Mouse (Mus musculus): ENCODE results near the gene Oser1. TPM values are rescaled to one million over a fixed set of nuclear protein-coding genes. Genes with fewer than 3 reads are reported as not detected.

Oser1 gene
- polyA plus RNA-seq, 1 experiment from 2014 or later, result 77.3 TPM

DNA sequence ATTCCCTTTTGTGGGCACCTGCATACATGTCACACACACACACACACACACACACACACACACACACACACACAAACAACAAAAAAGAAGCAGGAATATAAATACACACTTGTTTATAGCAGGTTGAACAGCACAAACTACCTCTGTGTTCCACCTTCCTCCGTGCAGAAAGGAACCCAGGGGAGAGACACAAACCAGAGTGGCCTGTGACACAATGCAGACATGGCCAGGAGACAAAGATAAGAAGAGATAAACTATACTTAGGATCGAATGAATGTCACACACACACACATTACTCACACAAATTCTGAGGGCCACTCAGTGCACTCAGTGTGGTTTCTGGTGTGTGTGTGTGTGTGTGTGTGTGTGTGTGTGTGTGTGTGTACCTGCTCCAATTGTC lies 65.2 kb downstream of the Oser1 start:
- Histone ChIP-seq H3K27ac (ENCODE audit: low read length) (no peak overlapping the region), H3K36me3 (ENCODE audit: control insufficient read depth, insufficient read depth) (no peaks in the 10 kb centered on the region), H3K9me3 (ENCODE audit: control insufficient read depth, low read length) (no peaks in the 10 kb centered on the region), H3K4me1 (replicated peaks; ENCODE audit: control insufficient read depth, insufficient read depth, low read length) (no peaks in the 10 kb centered on the region), H3K27me3 (replicated peaks; ENCODE audit: control insufficient read depth, insufficient read depth, low read length) (no peaks in the 10 kb centered on the region), H3K4me2 (ENCODE audit: low read length) (no peak overlapping the region), H3K9ac (replicated peaks; ENCODE audit: low read depth, low read length) (no peak overlapping the region), H3K4me3 (replicated peaks; ENCODE audit: low read length) (no peak overlapping the region)
- 78% methylated on average over 2 of the region's 2 CpGs for WGBS
- no peak for ATAC-seq

DNA sequence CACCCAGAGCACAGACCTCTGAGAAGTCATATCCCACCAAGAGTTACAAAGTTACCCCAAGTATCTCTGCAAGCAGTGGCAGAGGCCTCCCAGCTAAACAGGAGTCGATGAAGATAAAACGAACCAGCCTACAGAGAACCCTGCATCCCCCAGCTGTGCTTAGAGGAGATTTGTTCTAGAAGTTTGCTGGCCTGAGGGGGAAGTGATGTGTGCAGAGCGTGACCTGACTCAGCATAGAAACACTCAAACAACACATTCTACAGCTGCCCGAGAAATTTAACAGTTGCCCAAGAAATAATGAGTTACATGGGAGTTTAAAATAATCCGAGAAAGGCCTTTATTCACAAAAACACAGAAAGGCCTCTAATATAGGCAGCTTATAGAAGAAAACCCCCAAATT lies 65.8 kb downstream of the Oser1 start:
- Histone ChIP-seq H3K27me3 (replicated peaks; ENCODE audit: control insufficient read depth, insufficient read depth, low read length) (no peaks in the 10 kb centered on the region), H3K4me2 (ENCODE audit: low read length) (no peak overlapping the region), H3K4me1 (replicated peaks; ENCODE audit: control insufficient read depth, insufficient read depth, low read length) (no peaks in the 10 kb centered on the region), H3K27ac (ENCODE audit: low read length) (no peak overlapping the region), H3K4me3 (replicated peaks; ENCODE audit: low read length) (no peak overlapping the region), H3K9ac (replicated peaks; ENCODE audit: low read depth, low read length) (no peak overlapping the region), H3K9me3 (ENCODE audit: control insufficient read depth, low read length) (no peaks in the 10 kb centered on the region), H3K36me3 (ENCODE audit: control insufficient read depth, insufficient read depth) (no peaks in the 10 kb centered on the region)
- no peak for ATAC-seq
- WGBS, result 87% methylated on average over 5 of the region's 5 CpGs

DNA sequence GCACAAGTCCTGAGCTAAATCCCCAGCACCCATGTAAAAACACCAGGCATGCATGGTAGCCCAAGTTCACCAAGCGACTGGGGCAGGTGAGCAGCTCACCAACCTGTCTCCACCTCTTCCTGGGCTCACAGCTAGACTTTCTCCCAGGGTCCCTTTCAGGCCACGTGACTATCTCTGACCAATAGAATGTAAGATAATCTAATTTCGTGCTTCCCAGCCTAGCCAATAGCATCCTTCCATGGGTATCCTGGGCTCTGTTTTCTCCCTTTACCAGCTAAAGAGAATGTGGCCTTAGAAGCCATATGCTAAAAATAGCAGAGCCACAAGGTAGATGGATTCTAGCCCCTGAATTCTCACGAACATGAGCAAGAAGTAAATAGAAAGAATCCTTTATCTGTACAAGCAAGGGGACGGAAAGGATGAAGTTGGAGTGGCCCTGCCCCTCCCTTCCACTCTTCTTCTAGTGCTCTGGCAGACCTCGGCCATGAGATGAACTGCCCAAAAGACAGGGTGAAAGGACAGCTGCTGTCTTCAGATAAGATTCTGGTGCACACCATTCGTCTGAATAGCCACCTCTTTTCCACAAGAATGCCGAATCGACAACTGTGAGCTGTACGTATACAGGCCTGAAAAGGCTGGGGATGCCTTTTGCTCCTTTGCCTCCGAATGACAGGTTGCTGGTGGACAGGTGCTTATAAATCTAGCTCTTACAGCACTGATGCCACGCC lies 68.2 kb downstream of the Oser1 start:
- no peaks in the 10 kb centered on the region for H3K4me1 ChIP-seq (replicated peaks; ENCODE audit: control insufficient read depth, insufficient read depth, low read length)
- no peaks in the 10 kb centered on the region for H3K36me3 ChIP-seq (ENCODE audit: control insufficient read depth, insufficient read depth)
- no peak overlapping the region for H3K4me2 ChIP-seq (ENCODE audit: low read length)
- H3K9me3 ChIP-seq (ENCODE audit: control insufficient read depth, low read length), result no peaks in the 10 kb centered on the region
- no peak for ATAC-seq
- no peak overlapping the region for H3K9ac ChIP-seq (replicated peaks; ENCODE audit: low read depth, low read length)
- H3K27me3 ChIP-seq (replicated peaks; ENCODE audit: control insufficient read depth, insufficient read depth, low read length), result no peaks in the 10 kb centered on the region
- WGBS, result 87% methylated on average over 12 of the region's 12 CpGs
- H3K4me3 ChIP-seq (replicated peaks; ENCODE audit: low read length), result no peak overlapping the region
- H3K27ac ChIP-seq (ENCODE audit: low read length), result no peak overlapping the region

Other genes with a start within 250 kb of the Oser1 start
- 17.6 and 22.9 TPM in 2 replicates for gene Tox2, start 221.6 kb downstream of the Oser1 start, polyA plus RNA-seq (2015; fragmentation: Nextera tagmentation; extraction: Ambion mirVana)
- gene Jph2, start 26.7 kb downstream of the Oser1 start, polyA plus RNA-seq (2015; fragmentation: Nextera tagmentation; extraction: Ambion mirVana), result 0.20 and 0.28 TPM in 2 replicates
- 103 and 124 TPM in 2 replicates for gene Gdap1l1, start 13.8 kb upstream of the Oser1 start, polyA plus RNA-seq (2015; fragmentation: Nextera tagmentation; extraction: Ambion mirVana)
- gene Fitm2, start 47.9 kb upstream of the Oser1 start, polyA plus RNA-seq (2015; fragmentation: Nextera tagmentation; extraction: Ambion mirVana), result 13.0 and 15.4 TPM in 2 replicates
- gene R3hdml, start 67.6 kb upstream of the Oser1 start, polyA plus RNA-seq (2015; fragmentation: Nextera tagmentation; extraction: Ambion mirVana), result not detected in 2 replicates
- gene Hnf4a, start 82.1 kb upstream of the Oser1 start, polyA plus RNA-seq (2015; fragmentation: Nextera tagmentation; extraction: Ambion mirVana), result 0.08 TPM in 1 of 2 replicates, not detected in the other
- gene Ttpal, start 177.6 kb upstream of the Oser1 start, polyA plus RNA-seq (2015; fragmentation: Nextera tagmentation; extraction: Ambion mirVana), result 44.1 and 46.4 TPM in 2 replicates
- 31.4 and 34.3 TPM in 2 replicates for gene Serinc3, start 220.4 kb upstream of the Oser1 start, polyA plus RNA-seq (2015; fragmentation: Nextera tagmentation; extraction: Ambion mirVana)
- gene Pkig, start 233.7 kb upstream of the Oser1 start, polyA plus RNA-seq (2015; fragmentation: Nextera tagmentation; extraction: Ambion mirVana), result 153 and 159 TPM in 2 replicates